Mouse (Mus musculus): ENCODE results near the gene Bak1. TPM values are rescaled to one million over a fixed set of nuclear protein-coding genes. Genes with fewer than 3 reads are reported as not detected.
A peak's percentile ranks its signal among the peaks of the same experiment; 100 is the strongest.

The Bak1 gene
- polyA plus RNA-seq, 1 experiment from 2014 or later = 3.1 TPM

- ATAC-seq (ENCODE audit: low FRiP score) = no peak
- H3K9ac ChIP-seq = peak overlapping the region; percentile 17
- 66% methylated on average over 8 of the region's 8 CpGs for WGBS
- H3K36me3 ChIP-seq (replicated peaks) = peaks cover 49% of the 10 kb centered on the region
- H3K4me2 ChIP-seq = peak overlapping the region; percentile 98
- peaks cover 45% of the 10 kb centered on the region for H3K4me1 ChIP-seq
- H3K27me3 ChIP-seq = no peaks in the 10 kb centered on the region
- no peak overlapping the region for H3K27ac ChIP-seq
- H3K4me3 ChIP-seq (replicated peaks) = no peak overlapping the region
- H3K9me3 ChIP-seq = no peaks in the 10 kb centered on the region
These were observed 57.4 kb downstream of the Bak1 start for GRCm38 (mm10) chr17:26971247-26971905.

DNA sequence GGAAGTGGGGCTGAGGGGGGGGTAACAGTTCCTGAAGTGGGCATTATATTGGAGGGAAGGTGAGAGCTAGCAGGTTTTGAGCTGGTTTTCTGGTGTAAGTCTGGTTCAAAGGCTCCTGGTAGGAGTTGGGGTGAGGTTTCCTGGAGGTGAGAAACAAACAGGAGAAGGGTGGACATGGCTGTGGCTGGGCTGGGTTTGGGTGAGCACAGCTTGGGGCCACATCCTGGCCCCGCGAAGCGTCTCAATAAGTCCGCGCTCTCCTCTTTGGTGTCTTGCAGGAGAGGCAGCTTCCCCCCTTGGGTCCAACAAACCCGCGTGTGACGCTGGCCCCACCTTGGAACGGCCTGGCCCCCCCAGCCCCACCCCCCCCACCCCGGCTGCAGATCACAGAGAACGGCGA is 58.6 kb downstream of the Bak1 start:
- WGBS = 82% methylated on average over 12 of the region's 12 CpGs

More for the DNA sequence above, 58.6 kb downstream of the Bak1 start:
- Histone ChIP-seq H3K4me3 (replicated peaks) (no peak overlapping the region), H3K36me3 (replicated peaks) (peaks cover 49% of the 10 kb centered on the region), H3K27ac (no peak overlapping the region), H3K9ac (no peak overlapping the region), H3K4me1 (peaks cover 34% of the 10 kb centered on the region), H3K9me3 (no peaks in the 10 kb centered on the region), H3K4me2 (no peak overlapping the region), H3K27me3 (no peaks in the 10 kb centered on the region)
- ATAC-seq (ENCODE audit: low FRiP score) = no peak

Other genes with a start within 250 kb of the Bak1 start
- 42.3 and 47.6 TPM in 2 replicates for gene Bnip1, start 247.9 kb downstream of the Bak1 start, polyA plus RNA-seq (2016; fragmentation: Nextera tagmentation; extraction: Ambion mirVana)
- not detected in 2 replicates for gene Nkx2-5, start 184.0 kb downstream of the Bak1 start, polyA plus RNA-seq (2016; fragmentation: Nextera tagmentation; extraction: Ambion mirVana)
- gene Kifc5b, start 111.9 kb downstream of the Bak1 start, polyA plus RNA-seq (2016; fragmentation: Nextera tagmentation; extraction: Ambion mirVana) = 9.7 and 9.8 TPM in 2 replicates
- 8.6 and 8.8 TPM in 2 replicates for gene Phf1, start 96.0 kb downstream of the Bak1 start, polyA plus RNA-seq (2016; fragmentation: Nextera tagmentation; extraction: Ambion mirVana)
- 155 and 161 TPM in 2 replicates for gene Cuta, start 89.4 kb downstream of the Bak1 start, polyA plus RNA-seq (2016; fragmentation: Nextera tagmentation; extraction: Ambion mirVana)
- 3.9 and 4.8 TPM in 2 replicates for gene Syngap1, start 87.8 kb downstream of the Bak1 start, polyA plus RNA-seq (2016; fragmentation: Nextera tagmentation; extraction: Ambion mirVana)
- gene Zbtb9, start 55.8 kb downstream of the Bak1 start, polyA plus RNA-seq (2016; fragmentation: Nextera tagmentation; extraction: Ambion mirVana) = 18.9 and 20.0 TPM in 2 replicates
- 1.6 and 3.3 TPM in 2 replicates for gene Itpr3, start 28.3 kb upstream of the Bak1 start, polyA plus RNA-seq (2016; fragmentation: Nextera tagmentation; extraction: Ambion mirVana)
- gene Uqcc2, start 104.9 kb upstream of the Bak1 start, polyA plus RNA-seq (2016; fragmentation: Nextera tagmentation; extraction: Ambion mirVana) = 274 and 306 TPM in 2 replicates
- gene Ip6k3, start 138.8 kb upstream of the Bak1 start, polyA plus RNA-seq (2016; fragmentation: Nextera tagmentation; extraction: Ambion mirVana) = 0.13 TPM in 1 of 2 replicates, not detected in the other
- 30.6 and 30.8 TPM in 2 replicates for gene Lemd2, start 175.5 kb upstream of the Bak1 start, polyA plus RNA-seq (2016; fragmentation: Nextera tagmentation; extraction: Ambion mirVana)

Data from forebrain, embryonic 12.5 days (tissue).